Mouse (Mus musculus) brain, embryonic 14.5 days (tissue): ENCODE data around the gene Zfp3. TPM values are rescaled to one million over a fixed set of nuclear protein-coding genes. Genes with fewer than 3 reads are reported as not detected.

Source experiments
- DNase-seq: peaks from one replicate; pipeline ENCODE4 v3.0.0-alpha.2; 2011; ENCODE audit warnings: low read depth
- CTCF ChIP-seq: fragments of 200-500 bp; IDR thresholded peaks from 2 replicates; pipeline ENCODE4 v1.5.1; 2012; ENCODE audit warnings: inconsistent platforms, mild to moderate bottlenecking, moderate library complexity, borderline replicate concordance; ENCODE audit not compliant: insufficient read depth, insufficient read length; ENCODE audit errors: extremely low read depth
- POLR2A ChIP-seq: fragments of 200-500 bp; IDR thresholded peaks from 2 replicates; pipeline ENCODE4 v1.6.1; 2012; ENCODE audit warnings: mild to moderate bottlenecking, inconsistent platforms, borderline replicate concordance; ENCODE audit not compliant: poor library complexity, insufficient read depth, insufficient read length, severe bottlenecking; ENCODE audit errors: extremely low read depth
- polyA plus RNA-seq: library from polyadenylated mRNA; depleted of rRNA; stranded (reverse); fragments of >200 nt; gene quantifications from 2 replicates; pipeline ENCODE4 v1.2.3, GENCODE M21; 2012

Gene Zfp3
- polyA plus RNA-seq, 1 experiment: 7.7 TPM

- TF ChIP-seq CTCF (no peak), POLR2A (no peak)
- DNase-seq: no peak
Observed at GRCm38 (mm10) chr11:70790874-70791551, 27.0 kb downstream of the Zfp3 start.

GRCm38 (mm10) chr11:70791676-70792075 lies 27.7 kb downstream of the Zfp3 start:
- DNase-seq: no peak
- TF ChIP-seq CTCF (no peak), POLR2A (no peak)

DNA sequence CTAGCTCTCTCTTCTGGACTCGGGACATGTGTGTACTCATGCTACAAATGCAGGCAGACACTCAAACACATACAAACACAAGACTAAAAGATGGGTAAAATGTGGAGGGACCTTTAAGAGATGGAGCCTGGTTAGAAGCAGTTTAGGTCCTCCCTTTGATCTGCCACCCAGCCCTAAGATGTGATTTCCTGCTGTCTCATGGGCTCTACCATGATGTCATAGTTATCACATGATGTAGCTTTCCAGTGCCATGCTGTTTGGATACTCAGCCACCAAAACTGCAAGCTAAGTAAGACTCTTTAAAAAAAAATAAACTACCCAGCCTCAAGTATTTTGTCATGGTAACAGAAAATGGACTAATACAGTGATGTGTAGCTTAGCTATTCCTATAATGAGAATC lies 28.4 kb downstream of the Zfp3 start:
- no peak for DNase-seq
- TF ChIP-seq POLR2A (no peak), CTCF (no peak)

DNA sequence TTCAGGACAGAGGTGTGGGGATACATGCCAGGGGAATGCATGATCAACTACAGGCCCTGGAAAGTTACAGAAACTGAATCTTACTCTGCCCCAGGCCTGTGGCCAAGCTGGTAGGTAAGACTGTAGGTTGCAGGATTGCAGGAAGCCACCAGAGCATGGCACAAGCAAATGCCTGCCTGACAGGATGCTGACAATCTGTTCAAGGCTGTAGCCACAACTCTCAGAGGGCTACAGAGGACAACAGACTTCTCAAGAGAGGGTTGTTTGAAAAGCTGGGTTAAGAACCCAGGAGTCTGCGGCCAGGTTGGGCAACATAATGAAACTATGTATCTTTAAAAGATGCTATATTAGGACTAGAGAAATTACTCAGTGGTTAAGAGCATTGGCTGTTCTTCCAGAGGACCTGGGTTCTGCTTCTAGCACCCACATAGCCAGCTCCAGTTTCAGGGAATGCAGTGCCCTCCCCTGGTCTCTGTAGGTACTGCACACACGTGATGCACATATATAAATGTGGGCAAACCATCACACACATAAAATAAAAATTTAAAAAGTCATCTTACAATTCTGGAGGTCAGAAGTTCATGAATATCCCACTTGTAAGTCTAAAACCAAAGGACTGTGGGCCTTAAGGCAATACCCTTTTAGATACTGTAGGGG lies 38.3 kb downstream of the Zfp3 start:
- no peak for TF ChIP-seq CTCF
- no peak for TF ChIP-seq POLR2A
- no peak for DNase-seq

- TF ChIP-seq POLR2A (no peak), CTCF (no peak)
- no peak for DNase-seq
Observed at GRCm38 (mm10) chr11:70802865-70803261, 38.9 kb downstream of the Zfp3 start.

DNA sequence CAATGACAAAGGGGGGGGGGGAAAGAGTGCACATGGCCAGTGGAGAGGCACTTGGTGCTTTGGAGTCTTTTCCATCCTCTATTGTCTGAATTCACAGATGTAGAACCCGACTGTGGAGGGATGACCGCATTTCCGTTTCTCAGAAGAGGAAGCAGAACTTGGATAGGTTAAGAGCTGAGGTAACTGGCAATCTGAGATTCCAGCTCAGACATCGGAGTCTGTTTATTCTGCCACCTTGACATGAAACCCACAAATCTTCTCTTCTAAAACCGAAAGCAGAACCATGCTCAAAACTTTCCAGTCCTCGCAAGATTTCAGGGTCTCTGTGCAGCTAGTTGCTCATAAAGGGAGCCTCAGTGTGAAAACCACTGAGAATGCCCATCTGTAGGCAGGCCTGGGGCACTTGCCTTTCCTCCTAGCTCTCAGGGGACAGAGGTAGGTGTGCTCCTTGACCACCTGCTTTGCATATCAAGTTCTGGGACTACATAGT lies 39.7 kb downstream of the Zfp3 start:
- no peak for DNase-seq
- TF ChIP-seq POLR2A (no peak), CTCF (no peak)

DNA sequence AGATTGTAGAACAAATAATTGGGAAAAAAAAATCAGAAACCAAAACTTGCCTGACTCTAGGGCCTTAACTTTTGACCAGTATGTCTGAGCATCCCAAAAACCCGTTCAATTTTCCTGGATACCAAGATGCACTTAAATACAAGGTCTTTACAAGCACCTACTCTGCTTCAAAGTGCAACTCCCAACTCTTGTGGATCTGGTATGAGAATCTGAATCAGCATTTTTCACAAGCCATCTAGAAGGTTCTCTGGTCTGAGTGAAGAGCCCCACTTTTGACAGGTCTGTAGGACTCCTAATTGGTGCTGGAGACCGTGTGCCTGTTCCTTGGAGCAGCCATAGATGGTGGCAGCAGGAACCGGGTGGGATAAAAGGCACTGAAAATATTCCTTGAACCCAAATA lies 40.4 kb downstream of the Zfp3 start:
- no peak for DNase-seq
- TF ChIP-seq CTCF (no peak), POLR2A (no peak)

DNA sequence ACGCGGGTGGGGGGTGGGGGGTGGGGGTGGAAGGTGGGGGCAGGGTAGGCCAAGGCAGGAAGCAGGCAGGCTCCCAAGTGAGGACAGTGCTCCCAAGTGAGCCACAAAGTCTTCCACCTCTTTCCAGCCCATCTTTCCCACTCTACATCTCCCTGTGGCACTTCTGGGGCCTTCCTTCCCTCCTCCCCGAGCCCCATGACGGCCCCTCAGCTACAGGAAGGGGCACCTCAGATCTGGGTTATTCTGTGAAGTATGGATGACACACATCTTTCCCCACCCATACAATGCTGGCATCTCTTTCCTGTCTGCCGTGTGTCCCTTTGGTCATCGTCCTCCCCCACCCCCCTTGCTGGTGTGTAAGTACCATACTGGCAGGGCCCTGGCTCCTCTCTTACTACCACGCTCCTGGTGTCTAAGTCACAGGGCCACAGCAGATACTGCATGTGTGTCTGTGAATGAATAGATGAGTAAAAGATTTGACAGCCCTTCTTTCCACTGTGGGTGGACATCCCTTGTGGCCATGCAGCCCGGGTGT lies 41.7 kb downstream of the Zfp3 start:
- DNase-seq: no peak
- TF ChIP-seq POLR2A (no peak), CTCF (no peak)

- no peak for DNase-seq
- TF ChIP-seq POLR2A (no peak), CTCF (no peak)
Observed at GRCm38 (mm10) chr11:70806697-70807096, 42.7 kb downstream of the Zfp3 start.

DNA sequence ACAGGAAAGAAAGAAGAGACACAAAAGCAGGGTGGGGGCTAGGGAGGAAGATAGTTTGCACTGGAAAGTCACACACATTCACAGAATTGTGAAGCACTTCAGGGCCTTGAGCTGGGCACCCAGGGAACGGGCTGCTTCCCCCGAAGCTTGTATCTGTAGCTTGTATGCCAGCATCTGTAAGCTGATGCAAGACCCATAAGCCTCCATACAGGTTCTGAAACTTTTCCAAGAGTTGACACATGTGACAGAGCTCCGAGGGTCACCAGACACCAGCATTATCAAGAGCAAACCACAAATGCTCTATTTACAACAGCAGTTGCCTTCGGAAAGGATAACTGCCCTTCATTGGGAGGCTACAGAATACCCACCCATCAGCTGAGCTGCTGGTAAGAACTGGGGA lies 43.6 kb downstream of the Zfp3 start:
- TF ChIP-seq POLR2A (no peak), CTCF (no peak)

DNA sequence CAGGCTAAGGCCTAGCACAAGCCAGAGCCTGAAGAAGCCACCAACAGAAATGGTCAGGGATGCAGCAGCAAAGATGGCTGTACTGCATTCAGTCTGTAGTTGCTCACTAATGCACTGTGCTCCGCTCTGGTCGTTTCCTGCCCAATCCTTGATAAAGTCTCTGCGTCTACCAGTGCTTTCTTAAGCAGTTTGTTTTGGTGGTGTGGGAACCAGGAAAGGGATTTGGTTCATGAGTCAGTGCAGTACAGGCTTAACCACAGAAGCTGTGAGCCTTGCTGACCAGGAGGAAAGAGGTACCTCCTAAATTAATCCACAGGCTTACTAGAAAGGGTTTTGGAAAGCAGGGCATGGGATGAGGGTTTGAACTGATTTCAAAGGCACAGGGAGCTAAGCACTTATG lies 44.1 kb downstream of the Zfp3 start:
- no peak for TF ChIP-seq CTCF
- TF ChIP-seq POLR2A: no peak
- no peak for DNase-seq

More for the DNA sequence above, 43.6 kb downstream of the Zfp3 start:
- no peak for DNase-seq
